1 mouse cellular context compared by ENCODE assay signal in the genomic region with DNA sequence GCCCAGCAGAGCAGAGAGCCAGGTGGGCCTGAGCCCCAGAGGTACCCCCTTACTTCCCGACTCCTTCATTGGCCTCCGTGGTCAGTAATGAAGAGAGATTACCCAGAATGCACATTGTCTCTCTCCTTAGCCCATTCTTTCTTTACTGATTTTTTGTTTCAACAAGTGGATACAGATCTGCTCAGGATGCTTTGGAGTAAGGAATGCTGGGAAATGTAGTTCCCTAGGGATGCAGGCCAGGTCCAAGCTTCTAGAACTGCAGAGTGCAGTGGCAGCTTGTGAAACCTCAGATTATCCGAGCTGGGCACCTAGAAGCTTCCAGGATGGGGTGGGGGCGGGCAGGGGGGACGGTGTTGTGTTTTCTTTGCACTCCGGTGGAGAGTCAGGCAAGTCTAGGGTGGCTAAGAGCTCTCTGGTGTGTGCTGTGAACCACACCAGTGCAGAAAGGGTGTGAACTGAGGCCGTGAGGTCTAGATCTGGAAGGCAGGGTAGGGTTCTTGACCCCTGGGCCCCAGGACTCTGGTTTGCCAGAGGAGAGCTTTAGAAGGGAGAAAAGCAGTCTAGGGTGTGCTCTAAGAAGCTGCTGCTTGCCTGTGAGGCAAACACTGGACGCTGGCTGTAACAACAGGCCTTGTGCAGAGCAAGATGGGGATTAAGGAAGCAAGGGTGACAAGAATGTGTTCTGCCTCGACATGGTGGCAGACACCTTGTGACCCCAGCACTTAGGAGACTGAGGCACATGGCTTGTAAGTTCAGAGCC.
TF ChIP-seq lines count a peak whose summit lies in the region.

No protein-coding gene starts in this region.

TF ChIP-seq in MEL, 35 proteins besides CTCF, POLR2A, EP300 and RAD21:
- TF ChIP-seq JUND (IDR thresholded peaks at IDR 0.05; ENCODE audit: low read depth, low read length) (no peak), HCFC1 (IDR thresholded peaks at IDR 0.05; ENCODE audit: low read depth, low read length) (peak; percentile 65)
